Mouse (Mus musculus) cerebellum, postnatal 36 days (tissue): ENCODE measurements around the gene Senp6.

Experiments used
- DNase-seq, 2 experiments: peaks; one replicate each; pipeline ENCODE4 v3.0.0; 2021 to 2022; ENCODE audit warnings: mixed read lengths in 2 of 2

The Senp6 gene

DNA sequence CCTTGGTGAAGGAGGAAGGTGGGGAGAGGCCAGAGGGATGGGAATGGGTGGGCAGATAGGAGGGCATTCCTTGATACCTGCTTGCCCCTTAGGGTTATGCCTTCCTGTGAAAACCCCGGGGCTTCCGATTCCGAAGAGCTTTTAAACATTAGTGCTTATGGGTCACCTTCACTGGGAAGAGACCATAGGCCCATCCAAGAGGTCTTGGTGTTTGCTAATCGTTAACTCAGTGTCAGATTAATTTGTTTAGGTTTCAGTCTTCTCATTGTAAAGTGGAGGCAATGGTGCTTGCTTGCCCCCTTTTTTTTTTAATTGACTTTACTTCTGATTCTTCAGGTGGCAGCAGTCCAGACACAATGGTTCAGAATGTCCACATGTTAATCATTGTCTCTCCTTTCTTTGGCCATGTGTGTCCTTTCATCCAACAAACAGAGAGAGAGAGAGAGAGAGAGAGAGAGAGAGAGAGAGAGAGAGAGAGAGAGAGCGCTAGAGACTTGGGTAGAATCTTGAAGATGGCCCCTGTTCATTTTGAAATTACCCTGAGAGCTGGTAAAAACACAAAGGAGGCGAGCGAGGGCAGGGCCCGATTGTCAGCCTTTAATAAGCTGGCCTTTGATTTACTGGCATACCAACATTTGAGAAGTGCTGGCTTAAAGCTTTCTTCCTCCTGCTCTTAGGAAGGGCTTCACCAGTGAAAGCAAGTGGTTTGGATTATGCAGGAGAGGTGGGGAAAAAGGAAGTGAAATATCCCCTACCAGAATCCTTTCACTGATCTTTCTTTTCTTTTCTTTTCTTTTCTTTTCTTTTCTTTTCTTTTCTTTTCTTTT, 105.9 kb downstream of the Senp6 start:
- no peak for DNase-seq

DNA sequence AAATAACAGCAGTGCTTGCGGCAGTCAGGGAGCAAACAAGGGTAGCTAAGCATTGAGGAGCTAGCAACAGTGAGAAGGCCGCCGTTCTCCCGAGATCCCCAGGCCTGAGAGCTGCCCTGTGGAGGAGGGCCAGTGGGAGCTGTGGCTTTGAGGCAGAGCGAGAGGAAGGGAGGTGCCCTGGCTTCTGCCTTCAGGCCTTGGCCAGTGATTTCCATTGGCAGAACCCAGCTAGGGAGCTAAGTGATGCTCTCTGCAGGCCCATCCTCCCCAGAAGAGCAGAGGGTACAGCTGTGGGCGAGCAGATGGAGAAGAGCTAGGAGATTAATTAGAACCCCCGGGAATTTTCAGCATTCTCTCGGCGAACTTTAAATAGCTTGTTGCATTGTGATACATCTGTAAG, 106.9 kb downstream of the Senp6 start:
- peak; percentile 38 to 41 for DNase-seq

DNA sequence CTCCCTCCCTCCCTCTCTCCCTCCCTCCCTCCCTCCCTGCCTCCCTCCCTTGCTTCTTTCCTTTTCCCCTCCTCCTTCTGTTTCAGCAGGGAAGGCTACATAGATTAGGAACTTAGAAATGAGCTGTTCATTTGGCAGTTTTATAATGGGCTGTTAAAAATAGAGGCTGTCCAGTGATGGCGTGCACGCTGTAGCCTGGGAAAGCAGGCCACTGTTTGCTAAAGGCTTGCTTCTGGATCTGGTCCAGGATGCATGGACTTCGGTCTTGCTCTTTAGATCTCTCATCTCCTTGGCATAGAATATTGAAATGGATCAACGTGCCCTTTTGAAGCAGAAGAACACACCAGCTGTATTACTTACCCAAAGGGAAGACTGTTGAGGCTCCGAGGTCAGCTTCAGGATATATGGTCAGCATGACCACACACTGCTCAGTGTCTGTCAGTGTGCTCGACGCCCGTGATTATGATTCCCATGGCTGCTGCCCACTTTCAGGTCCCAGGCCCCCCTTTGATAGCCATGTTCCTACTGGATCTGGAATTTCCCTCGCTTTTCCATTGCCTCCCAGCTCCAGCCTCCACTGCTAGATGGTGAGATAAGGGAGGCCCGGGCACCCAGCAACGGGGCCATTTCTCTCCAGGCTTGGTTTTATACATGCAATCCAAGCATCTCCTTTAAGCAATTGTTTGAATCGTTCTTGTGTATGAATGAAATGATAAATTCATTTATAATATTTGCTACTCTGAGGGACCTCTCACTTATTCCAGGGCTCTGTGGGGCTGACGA, 110.2 kb downstream of the Senp6 start:
- no peak for DNase-seq

DNA sequence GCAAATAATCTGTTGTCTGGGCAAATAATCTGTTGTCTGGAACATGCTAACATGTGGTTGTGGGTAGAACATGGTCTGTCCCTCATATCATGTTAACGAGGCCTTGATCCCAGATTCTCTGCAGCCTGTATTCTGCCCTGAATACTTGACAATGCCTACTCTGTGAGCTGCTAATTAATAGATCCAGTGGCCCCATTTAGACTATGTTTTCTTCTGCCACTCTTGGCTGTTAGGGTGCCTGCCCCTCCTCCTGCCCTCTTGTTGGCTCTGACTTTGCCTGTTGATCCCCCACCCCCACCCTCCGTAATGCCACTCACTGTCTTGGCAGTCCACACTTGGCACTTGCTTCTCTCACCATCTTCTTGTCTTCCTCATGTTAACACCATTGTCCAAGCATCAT, 112.0 kb downstream of the Senp6 start:
- no peak for DNase-seq

DNA sequence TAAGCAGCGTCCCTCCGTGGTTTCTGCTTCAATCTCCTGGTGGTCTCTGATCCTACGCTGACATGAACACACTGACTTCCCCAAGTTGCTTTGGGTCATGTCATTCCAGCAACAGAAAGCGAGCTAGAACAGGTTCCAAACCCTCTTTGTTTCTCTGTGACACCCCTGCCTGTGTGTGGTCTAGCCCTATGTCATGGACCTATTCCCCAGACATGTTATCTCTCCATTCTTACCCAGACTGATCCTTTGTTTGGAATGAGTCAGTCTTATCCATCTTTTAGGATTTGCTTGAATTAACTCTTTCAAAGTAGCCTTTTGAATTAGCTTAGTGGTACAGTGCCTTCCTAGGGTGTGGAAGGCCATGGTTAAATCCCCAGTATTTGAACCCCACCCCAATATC, 113.0 kb downstream of the Senp6 start:
- DNase-seq: no peak

DNA sequence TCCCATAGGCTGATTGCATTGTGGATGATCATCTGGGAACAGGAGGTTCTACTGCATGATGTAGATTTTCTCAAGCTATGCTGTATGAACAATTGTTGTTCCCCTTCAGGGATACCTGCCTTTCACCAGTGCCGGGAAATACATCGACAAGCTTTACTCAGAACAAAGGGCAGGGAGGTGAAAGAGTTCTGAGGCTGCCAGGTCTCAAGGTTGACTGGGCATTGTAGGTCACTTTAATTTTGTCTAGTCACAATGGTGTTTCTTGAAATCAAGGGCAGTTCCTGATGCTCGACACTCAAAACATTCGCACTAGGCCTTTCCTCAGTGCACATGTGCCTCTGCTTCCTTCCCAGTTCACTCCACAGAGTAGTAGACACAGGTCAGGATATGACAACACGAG, 114.1 kb downstream of the Senp6 start:
- DNase-seq: no peak

DNA sequence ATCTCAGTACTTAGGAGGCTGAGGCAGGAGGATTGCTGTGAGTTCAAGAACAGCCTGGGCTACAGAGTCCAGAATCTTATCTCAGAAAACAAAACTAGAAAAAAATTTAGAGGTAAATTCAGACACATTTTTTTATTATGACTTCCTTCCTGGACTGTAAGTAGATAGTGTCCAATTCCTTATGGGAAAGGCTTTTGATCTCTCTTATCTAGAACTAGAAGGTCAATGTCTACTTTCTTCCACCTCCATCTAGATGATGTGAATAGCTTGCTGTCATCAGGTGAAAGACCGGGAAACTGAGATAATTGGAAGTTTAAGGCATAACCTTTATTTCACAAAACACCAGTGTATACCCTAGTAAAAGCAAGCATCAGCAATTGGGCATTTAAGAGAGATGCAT, 115.0 kb downstream of the Senp6 start:
- no peak for DNase-seq

DNA sequence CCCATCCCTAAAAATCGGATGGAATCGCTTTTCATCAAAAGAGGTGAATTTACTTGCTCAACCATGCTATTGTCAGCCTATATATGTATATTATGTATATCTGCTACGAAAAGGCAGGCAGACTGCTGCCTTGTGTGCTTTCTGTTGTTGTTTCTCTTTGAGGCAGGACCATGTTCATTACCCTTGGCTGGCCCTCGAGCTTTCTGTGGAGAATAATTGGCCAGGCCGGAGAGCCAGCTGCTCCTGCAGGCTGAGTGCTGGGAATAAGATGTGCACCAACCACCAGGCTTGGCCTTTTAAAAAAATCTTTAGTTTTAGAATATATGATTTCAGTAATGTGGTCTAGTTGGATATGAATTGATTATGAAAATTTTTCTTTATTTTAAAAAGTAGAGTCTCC, 117.4 kb downstream of the Senp6 start:
- peak; percentile 31 to 43 for DNase-seq

DNA sequence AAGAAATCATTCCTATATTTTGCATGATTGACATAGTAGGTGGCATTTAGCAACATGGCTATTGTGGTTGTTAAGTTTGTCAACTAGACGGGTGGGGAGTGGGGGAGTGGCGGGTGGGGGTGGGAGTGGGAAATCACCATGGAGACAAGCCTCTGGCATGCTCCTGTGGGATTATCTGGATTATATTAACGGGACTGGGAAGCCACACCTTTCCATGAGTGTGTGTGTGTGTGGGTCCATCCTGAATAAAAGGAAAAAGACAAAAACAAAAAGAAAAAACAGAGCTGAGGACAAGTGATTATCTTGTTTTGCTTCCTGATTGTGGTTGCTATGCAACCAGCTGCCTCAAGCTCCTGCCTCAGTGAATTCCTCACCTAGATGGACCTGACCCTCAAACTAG, 119.0 kb downstream of the Senp6 start:
- DNase-seq: no peak

DNA sequence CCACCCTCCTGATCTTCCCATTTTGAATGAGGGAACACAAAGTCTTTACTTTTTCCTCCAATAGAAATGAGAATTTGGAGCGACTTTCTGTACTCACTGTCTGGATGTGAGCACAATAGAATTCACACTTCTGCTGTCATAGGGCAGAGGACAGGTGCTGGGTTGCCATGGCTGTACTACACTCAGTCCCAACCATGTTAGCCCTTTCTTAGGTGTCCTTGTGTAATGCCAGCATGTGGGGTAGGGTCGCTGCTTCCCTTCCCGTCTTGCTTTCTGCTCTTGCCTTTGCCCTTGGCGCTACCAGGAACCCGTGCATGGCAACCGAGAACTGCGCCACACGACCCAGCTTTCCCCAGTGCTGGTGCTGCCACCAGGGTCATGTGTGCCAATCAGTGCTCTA, 120.0 kb downstream of the Senp6 start:
- DNase-seq: no peak

DNA sequence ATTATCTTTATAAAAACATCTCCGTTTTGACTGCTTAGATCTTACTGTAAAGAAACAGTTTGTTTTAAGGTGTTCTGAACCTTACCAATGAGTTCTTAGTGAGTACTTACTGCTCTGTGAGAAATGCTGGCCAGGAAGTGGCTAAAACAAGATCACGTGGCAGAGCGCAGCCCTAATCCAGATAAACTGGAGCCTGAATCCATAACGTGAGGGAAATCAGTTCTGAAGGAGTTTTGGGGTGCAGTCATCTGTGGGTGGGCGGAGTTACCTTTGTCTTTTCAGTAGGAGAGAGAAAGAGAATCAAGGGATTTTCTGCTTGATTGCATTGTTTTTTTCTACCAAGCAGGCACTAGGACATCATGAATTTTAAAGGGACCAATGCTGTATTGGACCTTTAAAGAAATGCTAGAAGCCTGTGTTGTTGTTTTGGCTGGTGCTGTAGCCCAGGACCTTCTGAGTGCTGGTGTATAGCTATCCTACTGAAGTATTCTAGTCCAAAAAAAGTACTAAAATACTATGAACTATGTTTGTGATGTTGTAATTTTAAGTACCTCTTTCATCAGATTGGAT, 121.7 kb downstream of the Senp6 start:
- DNase-seq: no peak

DNA sequence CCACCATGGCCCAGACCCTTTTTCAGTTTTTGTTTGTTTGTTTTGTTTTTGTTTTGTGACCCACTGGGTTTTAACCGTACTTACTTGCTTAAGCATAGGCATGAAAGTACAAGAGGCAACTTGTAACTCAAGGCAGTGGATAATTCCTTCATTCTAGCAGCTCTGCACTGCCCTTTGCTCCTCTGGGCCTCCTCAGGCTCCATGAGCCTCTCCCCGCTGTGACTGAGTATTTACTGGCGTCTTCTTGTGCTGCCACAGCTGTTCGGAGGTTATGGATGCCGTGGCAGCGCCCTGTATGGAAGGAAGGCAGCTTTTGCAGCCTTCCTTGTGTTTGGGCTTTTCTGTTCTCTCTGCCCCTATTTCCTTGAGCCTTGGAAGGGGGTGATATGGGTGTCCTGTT, 124.5 kb downstream of the Senp6 start:
- DNase-seq: no peak

DNA sequence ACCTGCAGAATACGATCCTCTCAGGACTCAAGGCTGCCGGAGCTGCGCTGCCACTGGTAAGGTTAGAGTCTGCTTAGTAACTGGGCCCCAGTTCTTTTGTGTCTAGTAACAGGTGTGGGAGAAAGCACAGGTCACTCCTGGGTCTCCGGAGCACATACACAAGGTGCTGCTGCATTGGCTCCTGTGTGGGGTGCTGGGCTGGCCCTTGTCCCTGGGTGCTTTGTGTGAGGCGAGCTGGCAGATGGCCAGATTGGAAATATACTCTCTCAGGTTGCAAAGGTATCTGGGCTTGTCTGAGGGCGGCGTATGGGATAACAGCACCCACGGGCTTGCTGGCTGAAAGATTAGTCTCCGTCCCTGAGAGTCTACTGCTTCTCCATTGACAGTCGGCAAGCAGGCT, 125.6 kb downstream of the Senp6 start:
- DNase-seq: peak; percentile 27

DNA sequence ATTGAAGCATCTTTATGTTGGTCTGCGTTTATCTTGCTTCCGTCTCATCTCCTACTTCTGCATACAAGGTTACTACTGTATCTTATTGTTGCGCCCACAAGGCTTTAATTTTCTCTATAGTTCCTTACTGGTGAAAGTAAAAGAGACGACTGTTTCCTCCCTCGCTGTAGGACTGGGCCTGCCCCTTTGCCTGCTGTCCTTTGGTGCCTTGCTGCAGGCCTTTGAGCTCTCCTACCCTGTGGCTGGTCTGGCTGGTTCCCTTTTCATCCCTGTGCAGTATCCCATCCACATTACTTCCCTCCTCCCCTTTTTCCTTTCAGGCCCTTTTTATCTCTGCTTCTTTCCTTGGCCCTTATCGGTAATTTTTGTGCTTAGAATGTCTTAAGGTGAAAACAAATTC, 127.7 kb downstream of the Senp6 start:
- no peak for DNase-seq
